Mouse (Mus musculus) heart, adult 2 months (tissue): ENCODE measurements around the gene Olig1.

ENCODE experiments used
- CTCF ChIP-seq: fragments of 200-600 bp; IDR thresholded peaks from 2 replicates; pipeline ENCODE4 v1.8.1; 2022; ENCODE audit warnings: antibody characterized with exemption, mild to moderate bottlenecking, moderate library complexity
- EP300 ChIP-seq: fragments of 200-500 bp; IDR thresholded peaks from 2 replicates; pipeline ENCODE4 v1.6.1; 2011; ENCODE audit warnings: low read depth, low read length, control low read depth; ENCODE audit not compliant: insufficient read depth
- POLR2A ChIP-seq: fragments of 200-500 bp; IDR thresholded peaks from 2 replicates; pipeline ENCODE4 v1.6.1; 2011; ENCODE audit warnings: mild to moderate bottlenecking, low read depth, low read length, control low read depth; ENCODE audit not compliant: insufficient read depth

GRCm38 (mm10) chr16:91232470-91233240 is 36.9 kb upstream of the Olig1 start:
- TF ChIP-seq CTCF (no peak), POLR2A (no peak), EP300 (no peak)
